Mouse (Mus musculus) G1E (cell line): ENCODE measurements around the gene Schip1.

Source experiments
- CTCF ChIP-seq: IDR thresholded peaks from 2 replicates; pipeline ENCODE4 v1.5.1; 2012; ENCODE audit warnings: low read depth, low read length, inconsistent platforms, mixed read lengths
- GATA1 ChIP-seq: IDR thresholded peaks from 2 replicates; pipeline ENCODE4 v1.6.1; 2012; ENCODE audit warnings: borderline replicate concordance, low read length, inconsistent platforms, mixed read lengths
- GATA2 ChIP-seq: IDR thresholded peaks from 2 replicates; pipeline ENCODE4 v1.6.1; 2012; ENCODE audit warnings: low read depth, low read length, inconsistent platforms, borderline replicate concordance

DNA sequence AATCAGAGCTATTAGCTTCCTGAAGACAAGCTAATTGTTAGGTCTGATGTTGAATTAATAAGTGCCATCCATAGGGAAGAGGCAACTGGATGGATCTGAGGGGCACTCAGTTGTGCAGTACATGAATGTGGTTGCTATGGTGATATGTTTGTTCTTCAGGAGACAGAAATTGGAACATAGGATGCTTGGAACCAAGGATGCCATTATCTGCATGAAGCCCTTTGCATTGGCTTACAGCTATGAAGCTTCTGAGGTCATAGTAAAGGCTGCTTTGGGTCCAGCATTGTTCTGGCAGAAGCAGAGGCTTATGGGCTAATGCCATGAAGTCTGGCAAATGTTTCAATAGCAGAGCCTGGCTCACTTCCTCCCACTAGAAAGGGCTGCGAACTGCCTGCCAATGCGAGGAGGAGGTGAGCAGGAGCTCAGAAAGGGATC, 339.2 kb downstream of the Schip1 start:
- TF ChIP-seq GATA1 (no peak), CTCF (no peak), GATA2 (no peak)
